Mouse (Mus musculus) hematopoietic stem cell, adult 5-6 weeks (primary cell): Measurements from ENCODE around the gene Pvr. TPM values are rescaled to one million over a fixed set of nuclear protein-coding genes. Genes with fewer than 3 reads are reported as not detected.
"Not testable (repeated sequence)": the region's sequence is repeated elsewhere in the genome, so short reads cannot be mapped to it uniquely, and the experiment has no call there.

Experiments used
- ATAC-seq, 2 experiments: fragments of 125-278 bp in 1 of 2; replicated peaks in 1 of 2; 2 replicates each; pipeline ENCODE4 v1.8.0; 2016 to 2017; ENCODE audit warnings: inconsistent platforms in 2 of 2, mild to moderate bottlenecking in 2 of 2, moderate number of reproducible peaks in 2 of 2, low read depth in 1 of 2, moderate TSS enrichment in 1 of 2; ENCODE audit not compliant: low FRiP score in 2 of 2, poor library complexity in 2 of 2, severe bottlenecking in 2 of 2, insufficient read depth in 1 of 2, low TSS enrichment in 1 of 2
- total RNA-seq: library from RNA; stranded (forward); fragments of 172-1452, 232-1000 nt; gene quantifications from 2 replicates; pipeline ENCODE4 v1.2.3, GENCODE M21; 2017

Pvr gene
- total RNA-seq, 1 experiment from 2014 or later = 13.4 TPM

DNA sequence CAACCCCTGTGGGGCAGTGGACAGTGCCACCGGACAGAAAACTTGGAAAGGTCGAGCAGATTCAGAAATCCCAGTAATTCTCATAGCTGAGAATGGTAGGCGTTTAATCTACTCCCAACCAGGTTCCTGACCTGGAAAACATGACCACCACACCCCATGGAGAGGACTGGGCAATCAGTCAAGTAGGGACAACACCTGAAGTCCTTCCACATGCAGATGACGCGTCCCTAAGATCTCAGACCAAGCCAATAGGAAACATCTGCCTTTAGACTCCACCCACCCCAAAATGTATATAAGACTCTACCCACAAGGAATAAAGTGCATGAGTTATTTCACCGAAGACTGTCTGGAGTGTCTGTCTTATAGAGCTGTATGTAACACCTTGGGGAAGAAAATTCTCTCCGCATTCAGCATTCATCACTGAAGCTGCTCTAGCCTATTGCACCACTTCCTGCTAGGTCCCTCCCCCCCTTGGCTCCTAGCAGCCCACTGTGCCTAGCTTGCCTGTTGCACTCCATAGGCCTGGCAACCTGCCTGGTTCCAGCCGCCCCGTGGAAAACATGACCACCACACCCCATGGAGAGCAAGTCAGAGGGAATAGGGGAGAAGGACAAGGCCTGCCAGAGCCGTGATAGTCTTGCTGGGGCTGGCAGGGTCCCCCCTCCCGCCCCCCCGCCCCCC is 18.7 kb upstream of the Pvr start:
- peak; percentile 75 to 80 for ATAC-seq

DNA sequence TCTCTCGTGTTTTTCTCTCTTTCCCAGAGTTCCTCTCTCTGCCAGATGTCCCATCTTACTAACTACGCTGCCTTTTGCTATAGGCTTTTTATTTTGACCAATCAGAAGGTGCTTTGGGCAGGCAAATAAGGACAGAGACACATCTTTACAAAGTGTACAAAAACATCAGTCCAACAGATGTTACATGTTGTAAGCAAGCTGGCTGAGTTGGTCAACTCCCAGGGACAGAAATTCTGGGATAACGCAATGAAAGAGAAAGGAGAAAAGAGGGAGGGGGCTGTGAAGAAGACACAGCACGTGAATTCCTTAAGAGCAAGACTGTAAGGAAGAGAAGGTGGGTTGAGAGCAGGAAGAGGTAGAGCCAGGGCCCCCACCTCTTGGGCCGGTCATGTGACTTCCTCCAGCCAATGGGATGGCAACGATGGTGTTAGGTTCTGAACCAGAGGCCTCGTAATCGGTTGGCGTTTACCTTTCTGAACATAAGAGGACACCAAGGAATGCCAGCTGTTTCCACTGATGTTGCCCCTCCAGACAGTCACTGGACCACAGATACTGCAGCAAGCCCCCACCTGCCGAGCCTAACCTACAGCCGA is 16.4 kb upstream of the Pvr start:
- no peak for ATAC-seq

DNA sequence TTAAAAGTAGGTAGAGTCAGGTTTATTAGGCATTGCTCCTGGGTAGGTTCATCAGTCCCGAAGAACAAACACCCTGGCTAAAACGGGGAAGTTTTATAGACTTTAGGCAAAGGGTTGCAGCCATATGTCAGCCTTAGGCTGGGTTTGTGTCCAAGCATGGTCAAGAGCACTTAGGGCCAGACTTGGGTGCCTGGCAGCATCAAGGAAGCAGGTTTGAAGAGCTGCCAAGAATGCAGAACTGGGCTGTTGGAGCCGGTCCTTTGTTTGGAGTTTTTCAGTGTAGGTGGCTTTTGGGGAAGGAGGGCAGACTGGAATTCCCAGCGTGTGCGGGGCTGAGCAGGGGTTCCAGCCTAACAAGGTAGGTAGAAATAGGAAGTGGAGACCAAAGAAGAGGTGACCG is 15.0 kb upstream of the Pvr start:
- ATAC-seq = no peak

DNA sequence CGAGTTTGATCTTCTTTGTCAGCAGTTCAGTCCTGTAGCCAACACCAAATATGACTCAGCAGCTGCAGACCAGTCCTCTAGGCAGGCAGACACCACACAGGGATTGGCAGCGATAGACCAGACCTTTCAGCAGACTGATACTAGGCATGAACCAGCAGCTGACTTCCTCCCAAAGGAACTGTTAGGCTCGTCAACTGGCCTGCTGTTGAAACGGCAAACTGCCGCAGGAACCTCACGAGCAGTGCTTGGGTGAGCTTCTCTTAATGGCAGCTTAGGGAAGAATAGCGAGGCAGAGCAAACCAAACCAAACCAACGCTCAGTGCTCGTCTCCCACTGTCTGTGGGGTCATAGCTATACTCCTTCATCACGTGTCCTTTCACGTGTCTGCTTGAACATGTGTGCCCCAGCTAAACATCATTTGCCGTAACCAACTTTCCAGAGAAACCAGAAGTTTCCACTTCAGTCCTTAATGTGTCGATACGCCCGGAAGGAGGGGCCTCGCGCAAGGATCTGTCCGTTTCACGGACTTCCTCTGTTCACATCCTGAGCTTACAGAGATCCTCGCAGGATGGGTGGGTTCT is 14.3 kb upstream of the Pvr start:
- ATAC-seq = peak; percentile 52 to 57

DNA sequence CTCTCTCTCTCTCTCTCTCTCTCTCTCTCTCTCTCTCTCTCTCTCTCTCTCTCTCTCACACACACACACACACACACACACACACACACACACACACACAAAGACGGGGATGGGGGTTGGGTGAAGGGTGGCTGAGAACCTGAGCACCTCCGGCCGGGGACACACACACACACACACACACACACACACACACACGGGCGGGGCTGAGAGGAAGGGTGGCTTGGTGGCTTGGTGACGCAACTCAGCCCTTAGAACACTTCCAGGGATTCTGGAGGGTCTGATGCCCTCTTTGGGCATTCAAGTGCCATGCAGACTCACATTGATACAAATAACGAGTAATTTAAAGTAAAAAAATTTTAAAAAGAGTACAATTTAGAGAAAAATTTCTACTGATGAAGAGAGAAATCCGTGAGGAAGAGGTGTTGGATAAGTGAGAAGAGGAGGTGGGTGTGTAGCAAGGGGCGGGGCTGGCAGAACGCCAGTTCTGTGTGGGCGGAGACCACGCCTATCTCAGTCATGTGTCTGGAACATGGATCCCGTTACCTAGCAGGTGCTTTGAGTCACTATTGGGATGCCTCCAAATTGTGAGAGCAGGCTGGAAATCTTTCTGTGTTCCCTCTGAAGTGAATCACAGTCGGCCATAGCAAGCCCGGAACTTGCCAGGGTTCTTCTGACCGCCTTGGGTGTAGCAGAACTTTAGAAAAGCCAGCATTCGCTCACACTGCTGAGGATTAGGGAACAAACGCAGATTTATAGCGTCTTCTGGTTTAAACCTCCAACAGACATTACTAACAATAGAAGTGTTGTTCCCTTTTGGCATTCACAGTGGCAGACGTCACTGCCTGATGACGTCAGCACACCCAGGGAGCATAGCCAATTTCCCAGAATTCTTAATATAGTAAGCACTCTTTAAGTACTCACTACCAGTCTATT is 12.2 kb upstream of the Pvr start:
- ATAC-seq = peak; percentile 62 to 73

DNA sequence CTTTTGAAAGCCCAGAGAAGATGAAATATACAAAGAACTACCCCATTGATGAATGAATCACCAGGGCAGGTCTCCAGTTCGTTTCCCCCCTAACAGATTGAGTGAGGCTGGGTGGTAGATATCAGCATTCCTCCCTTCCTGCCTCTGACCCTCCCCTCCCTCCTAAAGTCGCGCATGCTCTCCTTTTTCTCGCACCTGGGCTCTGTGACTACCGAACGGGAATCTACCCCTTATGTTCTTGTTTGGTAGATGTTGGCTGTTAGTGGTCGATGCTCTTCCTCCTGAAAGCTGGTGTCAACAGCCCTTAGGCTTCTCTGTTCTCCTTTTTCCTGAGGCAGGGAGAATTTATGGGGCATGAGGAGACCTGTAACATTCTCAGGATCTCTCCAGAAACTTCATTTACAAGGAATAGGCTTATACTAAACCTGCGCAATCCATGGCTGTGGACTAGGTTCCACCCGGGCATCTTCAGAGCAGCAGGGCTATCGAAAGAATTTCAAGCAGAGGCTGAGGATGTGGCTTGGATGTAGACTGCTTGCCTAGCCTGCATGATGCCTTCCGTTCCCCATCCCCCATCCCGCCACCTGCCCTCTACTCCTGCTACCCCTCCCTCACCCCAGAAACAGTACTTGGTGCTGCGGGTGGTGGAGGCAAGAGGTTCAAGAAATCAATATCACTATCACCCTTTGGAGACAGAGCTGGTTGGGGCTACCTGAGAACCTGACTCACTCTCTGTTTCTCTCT is 11.3 kb upstream of the Pvr start:
- peak; percentile 9 to 16; a peak in 1 of 4 replicates for ATAC-seq

DNA sequence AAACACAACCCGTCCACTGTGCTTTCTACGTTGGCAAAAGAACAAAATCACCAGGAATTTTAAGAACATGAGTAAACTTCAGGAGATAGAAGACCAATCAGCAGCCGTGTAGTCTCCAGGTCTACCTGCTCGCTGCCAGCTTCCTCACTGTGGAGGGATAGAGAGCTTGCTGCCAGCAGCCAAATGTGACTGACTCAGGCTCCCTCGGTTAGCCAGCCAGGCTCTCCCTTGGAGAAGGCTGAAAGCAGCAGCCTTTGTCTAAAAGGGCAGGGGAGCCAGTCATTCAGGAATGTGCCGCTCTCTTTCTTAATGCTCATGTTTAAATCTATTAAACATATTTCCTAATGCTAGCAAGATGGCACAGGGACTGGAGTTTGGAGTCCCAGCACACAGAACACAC is 9.5 kb upstream of the Pvr start:
- not testable (repeated sequence) for ATAC-seq

DNA sequence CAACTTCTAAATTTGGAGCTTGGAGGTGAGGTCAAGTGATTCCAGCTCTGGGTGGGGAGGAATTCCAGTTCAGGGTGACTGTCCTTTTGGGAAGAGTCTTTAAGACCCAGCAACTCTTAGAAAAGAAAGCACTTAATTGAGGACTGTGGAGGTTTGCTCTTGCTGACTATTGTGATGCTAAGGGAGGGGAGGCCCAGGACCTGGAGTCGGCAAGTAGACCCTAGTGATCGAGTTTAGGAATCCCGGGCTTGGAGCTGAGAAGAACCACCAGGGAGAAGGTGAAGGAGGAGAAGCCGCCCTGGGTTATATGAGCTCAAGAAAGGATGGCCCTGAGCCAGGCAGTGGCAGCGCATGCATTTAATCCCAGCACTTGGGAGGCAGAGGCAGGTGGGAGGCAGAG is 7.5 kb upstream of the Pvr start:
- no peak for ATAC-seq

DNA sequence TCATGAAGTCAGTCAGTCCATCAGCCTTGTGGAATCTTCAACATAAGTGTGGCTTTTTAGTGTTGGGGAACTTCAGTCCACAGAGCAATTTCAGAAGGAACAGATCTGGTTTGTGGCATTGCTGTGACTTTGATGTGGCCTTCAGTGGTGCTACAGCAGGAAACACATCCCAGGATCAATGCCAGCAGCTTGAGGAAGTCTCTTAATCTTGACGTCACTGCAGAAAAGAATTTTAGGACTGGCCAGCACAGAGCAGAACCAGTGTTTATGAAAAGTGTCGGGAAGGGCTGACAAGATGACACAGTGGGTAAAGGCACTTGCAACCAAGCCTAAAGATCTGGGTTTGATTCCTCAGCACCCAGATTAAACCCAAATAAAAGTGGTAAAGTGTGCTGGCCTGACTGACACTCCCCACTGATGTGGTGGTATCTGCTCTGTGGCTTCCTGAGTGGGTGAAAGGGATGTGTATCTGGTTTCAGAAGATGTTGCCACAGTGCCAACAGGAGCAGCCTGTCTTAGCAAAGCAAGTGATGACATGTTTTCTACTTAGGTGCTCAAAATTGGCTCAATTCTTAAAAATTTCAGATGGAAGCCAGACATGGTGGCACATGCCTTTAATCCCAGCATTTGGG is 6.0 kb upstream of the Pvr start:
- ATAC-seq = peak in 1 of 2 experiments; percentile 27; a peak in 1 of 4 replicates

DNA sequence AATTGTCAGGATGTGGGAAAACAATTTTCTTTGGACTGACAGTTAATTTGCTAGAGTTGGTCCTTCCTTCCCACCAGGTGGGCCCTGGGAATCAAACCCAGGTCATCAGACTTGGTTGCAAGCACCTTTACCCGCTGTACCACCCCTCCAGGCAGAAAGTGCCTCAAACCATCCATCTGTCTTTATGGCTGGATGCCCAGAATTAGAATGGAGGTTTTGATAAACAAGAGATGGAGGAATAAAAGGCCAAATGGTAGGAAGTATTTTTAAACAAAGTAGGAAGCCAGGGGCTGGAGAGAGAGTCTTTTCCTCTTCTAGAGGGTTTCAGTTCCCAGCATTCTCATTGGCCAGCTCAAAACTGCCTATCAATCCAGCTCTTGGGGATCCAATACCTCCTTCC is 4.4 kb upstream of the Pvr start:
- no peak for ATAC-seq

DNA sequence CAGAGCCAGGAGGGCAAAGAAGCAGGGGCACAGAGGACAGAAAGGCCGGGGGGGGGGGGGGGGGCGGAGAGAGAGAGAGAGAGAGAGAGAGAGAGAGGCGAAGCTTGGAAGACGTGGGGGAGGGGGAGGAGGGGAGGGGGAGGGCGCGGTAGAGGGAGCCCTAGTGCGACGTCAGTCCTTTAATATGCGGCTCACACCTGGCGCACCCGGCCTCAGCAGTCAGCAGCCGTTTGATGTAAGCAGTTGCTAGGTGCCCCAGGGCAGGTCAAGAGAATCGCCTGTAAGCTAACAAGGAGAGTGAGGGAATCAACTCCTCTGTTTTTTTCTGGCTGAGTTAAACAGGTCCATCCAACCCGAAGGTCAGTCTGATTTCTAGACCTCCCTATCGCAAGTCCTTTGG is 2.8 kb upstream of the Pvr start:
- ATAC-seq = 0 out of 4 replicates have a peak, but pooled peaks of 1 of the 2 experiments have one; percentile 41

DNA sequence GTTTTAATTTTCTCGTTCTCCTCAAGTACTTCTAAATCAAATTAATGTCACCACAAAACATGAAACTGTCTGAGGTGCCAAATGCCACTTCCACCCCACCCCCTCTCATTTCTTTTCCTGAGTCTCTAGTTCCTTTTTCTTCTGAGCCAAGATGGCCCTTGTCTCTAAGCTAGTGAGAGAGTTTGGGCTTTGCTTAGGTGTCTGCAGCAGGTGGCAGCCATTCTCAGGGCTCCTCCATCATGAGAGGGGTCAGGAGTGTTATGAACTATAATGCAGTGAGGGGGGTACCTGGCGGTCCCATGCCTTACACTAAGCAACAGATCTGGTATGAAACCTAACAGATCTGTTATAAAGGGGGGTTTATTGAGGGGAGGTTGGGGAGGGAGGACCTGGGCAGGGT is 2.4 kb upstream of the Pvr start:
- ATAC-seq = peak; percentile 67 to 73

DNA sequence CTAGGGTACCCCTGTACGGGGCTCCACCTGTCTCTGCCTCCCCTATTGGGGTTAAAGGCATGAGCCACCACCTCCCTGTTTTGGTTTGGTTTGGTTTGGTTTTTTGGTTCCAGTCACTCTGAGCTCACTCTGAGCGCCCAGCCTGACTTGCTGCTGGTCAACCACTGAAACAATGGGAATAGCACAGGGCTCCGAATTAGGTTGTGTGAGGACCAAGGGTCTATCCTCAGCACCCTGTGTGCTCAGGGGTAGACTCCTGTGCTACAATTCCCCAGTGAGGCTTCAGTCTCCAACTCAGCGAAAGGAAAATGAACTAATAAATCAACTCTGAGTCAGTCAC is 824 bp downstream of the Pvr start:
- ATAC-seq = no peak

DNA sequence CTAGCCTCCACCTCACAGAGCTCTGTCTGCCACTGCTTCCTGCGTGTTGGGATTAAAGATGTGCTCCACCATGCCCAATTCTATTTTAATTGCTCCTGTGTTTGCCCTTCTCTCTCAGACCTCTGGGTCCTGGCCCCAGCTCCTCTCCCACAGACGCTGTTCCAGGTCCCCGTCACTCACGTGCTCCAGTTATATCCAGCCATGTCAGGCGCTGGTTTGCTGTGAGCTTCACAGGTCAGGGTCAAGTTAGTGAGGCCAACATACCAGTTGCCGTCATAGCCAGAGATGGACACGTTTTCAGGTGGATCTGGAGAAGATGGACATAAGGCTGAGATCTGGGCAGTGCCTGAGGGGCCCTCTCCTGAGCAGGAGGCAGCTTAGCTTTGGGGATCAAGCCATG is 6.4 kb downstream of the Pvr start:
- ATAC-seq = no peak

DNA sequence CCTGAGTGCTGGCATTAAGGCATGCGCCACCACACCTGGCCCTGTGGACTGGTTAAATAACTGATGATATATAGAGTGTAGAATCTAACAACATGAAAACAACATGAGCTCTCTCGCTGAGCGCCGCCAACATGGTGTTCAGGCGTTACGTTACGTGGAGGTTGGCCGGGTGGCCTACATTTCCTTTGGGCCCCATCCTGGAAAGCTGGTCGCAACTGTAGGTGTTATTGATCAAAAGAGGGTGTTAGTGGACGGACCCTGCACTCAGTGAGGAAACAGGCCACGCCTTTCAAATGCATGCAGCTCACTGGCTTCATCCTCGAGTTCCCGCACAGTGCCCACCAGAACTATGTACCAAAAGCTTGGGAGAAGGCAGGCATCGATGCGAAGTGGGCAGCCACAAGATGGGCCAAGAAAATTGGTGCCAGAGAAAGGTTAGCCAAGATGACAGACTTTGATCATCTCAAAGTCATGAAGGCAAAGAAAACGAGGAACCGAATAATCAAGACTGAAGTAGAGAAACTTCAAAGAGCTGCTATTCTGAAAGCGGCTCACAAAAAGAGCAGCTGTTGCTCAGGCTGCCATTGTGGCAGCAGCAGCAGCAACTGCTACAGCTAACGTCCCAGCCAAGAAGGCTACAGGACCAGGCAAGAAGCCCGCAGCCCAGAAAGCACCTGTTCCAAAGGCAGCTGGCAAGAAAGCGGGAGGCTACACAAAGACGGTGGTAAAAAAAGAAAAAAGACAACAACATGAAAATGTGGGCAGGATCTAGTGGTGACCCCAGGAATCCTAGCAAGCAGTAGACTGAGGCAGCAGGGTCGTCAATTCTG is 9.1 kb downstream of the Pvr start:
- no peak for ATAC-seq

DNA sequence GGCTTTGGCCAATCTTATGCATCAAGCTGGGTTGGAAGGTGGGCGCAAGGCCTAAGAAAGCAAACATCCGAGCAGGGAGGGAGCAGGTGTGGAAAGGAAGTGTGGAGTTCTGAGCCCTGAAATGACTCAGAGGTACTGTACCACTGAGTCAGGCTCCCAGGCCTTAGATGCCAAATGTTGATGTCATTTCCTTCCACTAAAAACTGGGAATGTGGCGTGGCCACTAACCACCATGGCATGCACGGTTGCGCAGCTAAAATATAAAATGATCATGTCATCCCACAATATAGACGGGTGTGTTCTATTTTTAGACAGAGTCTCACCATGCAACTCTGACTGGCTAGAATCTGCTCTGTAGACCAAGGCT is 9.7 kb downstream of the Pvr start:
- ATAC-seq = no peak
